Mouse (Mus musculus): Measurements from ENCODE around the gene Pcnx3. TPM values are rescaled to one million over a fixed set of nuclear protein-coding genes. Genes with fewer than 3 reads are reported as not detected.

The Pcnx3 gene
- polyA plus RNA-seq, 1 experiment, result 39.7 TPM

DNA sequence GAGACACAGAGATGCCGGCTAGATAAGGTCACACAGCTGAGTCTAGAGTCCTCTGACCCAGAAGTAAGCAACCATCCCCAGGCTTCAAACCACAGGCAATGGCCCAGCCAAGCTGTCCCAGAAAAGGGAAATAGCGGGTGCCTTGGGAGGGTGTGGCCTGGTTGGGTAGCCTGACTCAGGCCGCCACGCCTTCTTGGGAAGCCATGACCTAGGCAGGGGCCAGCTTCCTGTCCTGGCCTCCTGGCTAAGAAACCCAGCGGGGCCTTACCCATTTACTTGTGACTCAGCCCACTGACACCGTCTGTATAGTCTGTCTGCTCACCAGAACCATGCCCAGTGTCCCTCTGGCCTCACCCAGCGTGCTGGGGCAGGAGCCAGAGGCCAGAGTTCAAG lies 35.8 kb upstream of the Pcnx3 start:
- no peaks in the 10 kb centered on the region for H3K9me3 ChIP-seq (replicated peaks; ENCODE audit: control insufficient read depth, insufficient read depth, low read length, poor library complexity, severe bottlenecking)
- no peaks in the 10 kb centered on the region for H3K4me1 ChIP-seq (ENCODE audit: control insufficient read depth, insufficient read depth, low read length)
- no peaks in the 10 kb centered on the region for H3K27me3 ChIP-seq (ENCODE audit: control insufficient read depth, insufficient read depth, low read length, poor library complexity, severe bottlenecking)
- H3K36me3 ChIP-seq (ENCODE audit: control insufficient read depth, insufficient read depth, low read length, poor library complexity, severe bottlenecking), result no peaks in the 10 kb centered on the region
- H3K27ac ChIP-seq (ENCODE audit: insufficient read depth, low read length), result no peak overlapping the region
- no peak overlapping the region for H3K4me3 ChIP-seq (ENCODE audit: low read depth, low read length)
- no peak overlapping the region for H3K9ac ChIP-seq (ENCODE audit: low read depth, poor library complexity, severe bottlenecking)
- TF ChIP-seq CTCF (IDR thresholded peaks at IDR 0.05; ENCODE audit: low read depth, low read length), result no peak
- no peak for TF ChIP-seq EP300 (IDR thresholded peaks at IDR 0.05; ENCODE audit: insufficient read depth, low read depth, low read length)
- TF ChIP-seq POLR2A (IDR thresholded peaks at IDR 0.05; ENCODE audit: insufficient read depth, low read length), result no peak

DNA sequence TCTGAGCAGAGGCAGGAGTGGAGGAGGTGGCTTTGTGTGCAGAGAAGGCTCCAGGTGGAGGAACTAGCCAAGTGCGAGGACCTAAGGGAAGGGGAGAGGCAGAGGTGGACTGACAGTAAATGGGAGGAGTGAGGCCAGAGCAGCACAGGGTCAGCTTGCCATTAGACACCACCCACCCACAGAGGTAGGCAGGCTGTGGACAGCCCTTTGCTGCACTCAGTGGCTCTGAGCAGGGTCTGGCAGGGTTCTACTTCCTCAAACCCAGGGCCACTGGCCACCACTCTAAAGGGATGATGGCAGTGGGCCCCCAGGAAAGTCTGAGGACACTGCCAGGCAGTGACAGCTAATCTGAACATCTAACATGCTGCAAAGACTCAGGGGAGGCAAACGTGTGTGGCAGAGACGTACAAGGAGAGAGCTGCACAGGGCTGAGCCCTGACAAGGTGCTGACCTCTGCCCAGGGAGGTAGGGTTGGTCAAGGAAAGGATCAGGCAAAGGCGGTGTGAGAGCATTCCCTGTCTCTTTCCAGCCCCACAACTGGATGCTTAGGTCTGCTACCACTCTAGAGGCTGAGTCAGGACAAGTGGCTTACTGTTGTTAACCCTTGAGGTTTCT lies 35.3 kb upstream of the Pcnx3 start:
- Histone ChIP-seq H3K4me3 (ENCODE audit: low read depth, low read length) (no peak overlapping the region), H3K27ac (ENCODE audit: insufficient read depth, low read length) (no peak overlapping the region), H3K4me1 (ENCODE audit: control insufficient read depth, insufficient read depth, low read length) (no peaks in the 10 kb centered on the region), H3K36me3 (ENCODE audit: control insufficient read depth, insufficient read depth, low read length, poor library complexity, severe bottlenecking) (no peaks in the 10 kb centered on the region), H3K9me3 (replicated peaks; ENCODE audit: control insufficient read depth, insufficient read depth, low read length, poor library complexity, severe bottlenecking) (no peaks in the 10 kb centered on the region), H3K27me3 (ENCODE audit: control insufficient read depth, insufficient read depth, low read length, poor library complexity, severe bottlenecking) (no peaks in the 10 kb centered on the region), H3K9ac (ENCODE audit: low read depth, poor library complexity, severe bottlenecking) (no peak overlapping the region)
- no peak for TF ChIP-seq POLR2A (IDR thresholded peaks at IDR 0.05; ENCODE audit: insufficient read depth, low read length)
- TF ChIP-seq EP300 (IDR thresholded peaks at IDR 0.05; ENCODE audit: insufficient read depth, low read depth, low read length), result no peak
- TF ChIP-seq CTCF (IDR thresholded peaks at IDR 0.05; ENCODE audit: low read depth, low read length), result no peak

- H3K36me3 ChIP-seq (ENCODE audit: control insufficient read depth, insufficient read depth, low read length, poor library complexity, severe bottlenecking), result no peaks in the 10 kb centered on the region
Measured at GRCm38 (mm10) chr19:5722848-5723425, 34.2 kb upstream of the Pcnx3 start.

DNA sequence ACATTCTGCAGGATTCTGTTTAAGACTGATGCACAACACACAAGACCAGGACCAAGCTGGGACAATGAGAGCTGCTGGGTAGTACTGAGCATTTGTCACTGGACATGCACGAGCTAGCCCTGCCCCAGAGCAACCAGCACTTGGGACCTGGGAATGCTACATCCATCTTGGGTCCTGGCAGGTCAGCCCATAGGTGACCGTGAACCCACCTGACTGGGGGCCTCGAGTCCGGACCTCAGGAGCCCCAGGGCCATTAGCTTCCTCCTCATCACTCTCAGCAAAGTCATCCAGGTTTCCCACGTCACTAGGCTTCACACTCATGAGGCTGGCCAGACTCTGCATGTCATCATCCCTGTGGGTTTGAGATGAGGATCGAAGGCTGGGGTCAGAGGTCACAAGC lies 32.5 kb upstream of the Pcnx3 start:
- no peak for TF ChIP-seq POLR2A (IDR thresholded peaks at IDR 0.05; ENCODE audit: insufficient read depth, low read length)
- TF ChIP-seq EP300 (IDR thresholded peaks at IDR 0.05; ENCODE audit: insufficient read depth, low read depth, low read length), result no peak
- no peak for TF ChIP-seq CTCF (IDR thresholded peaks at IDR 0.05; ENCODE audit: low read depth, low read length)
- Histone ChIP-seq H3K4me3 (ENCODE audit: low read depth, low read length) (no peak overlapping the region), H3K4me1 (ENCODE audit: control insufficient read depth, insufficient read depth, low read length) (no peaks in the 10 kb centered on the region), H3K9me3 (replicated peaks; ENCODE audit: control insufficient read depth, insufficient read depth, low read length, poor library complexity, severe bottlenecking) (no peaks in the 10 kb centered on the region), H3K36me3 (ENCODE audit: control insufficient read depth, insufficient read depth, low read length, poor library complexity, severe bottlenecking) (no peaks in the 10 kb centered on the region), H3K27me3 (ENCODE audit: control insufficient read depth, insufficient read depth, low read length, poor library complexity, severe bottlenecking) (no peaks in the 10 kb centered on the region), H3K9ac (ENCODE audit: low read depth, poor library complexity, severe bottlenecking) (no peak overlapping the region), H3K27ac (ENCODE audit: insufficient read depth, low read length) (no peak overlapping the region)

More at GRCm38 (mm10) chr19:5722848-5723425, 34.2 kb upstream of the Pcnx3 start:
- no peak overlapping the region for H3K27ac ChIP-seq (ENCODE audit: insufficient read depth, low read length)
- no peak overlapping the region for H3K9ac ChIP-seq (ENCODE audit: low read depth, poor library complexity, severe bottlenecking)
- TF ChIP-seq POLR2A (IDR thresholded peaks at IDR 0.05; ENCODE audit: insufficient read depth, low read length), result no peak
- TF ChIP-seq EP300 (IDR thresholded peaks at IDR 0.05; ENCODE audit: insufficient read depth, low read depth, low read length), result no peak
- TF ChIP-seq CTCF (IDR thresholded peaks at IDR 0.05; ENCODE audit: low read depth, low read length), result no peak
- H3K27me3 ChIP-seq (ENCODE audit: control insufficient read depth, insufficient read depth, low read length, poor library complexity, severe bottlenecking), result no peaks in the 10 kb centered on the region
- H3K4me1 ChIP-seq (ENCODE audit: control insufficient read depth, insufficient read depth, low read length), result no peaks in the 10 kb centered on the region
- no peaks in the 10 kb centered on the region for H3K9me3 ChIP-seq (replicated peaks; ENCODE audit: control insufficient read depth, insufficient read depth, low read length, poor library complexity, severe bottlenecking)
- no peak overlapping the region for H3K4me3 ChIP-seq (ENCODE audit: low read depth, low read length)

- TF ChIP-seq EP300 (IDR thresholded peaks at IDR 0.05; ENCODE audit: insufficient read depth, low read depth, low read length) (no peak), CTCF (IDR thresholded peaks at IDR 0.05; ENCODE audit: low read depth, low read length) (no peak), POLR2A (IDR thresholded peaks at IDR 0.05; ENCODE audit: insufficient read depth, low read length) (no peak)
- Histone ChIP-seq H3K4me1 (ENCODE audit: control insufficient read depth, insufficient read depth, low read length) (no peaks in the 10 kb centered on the region), H3K4me3 (ENCODE audit: low read depth, low read length) (no peak overlapping the region), H3K36me3 (ENCODE audit: control insufficient read depth, insufficient read depth, low read length, poor library complexity, severe bottlenecking) (no peaks in the 10 kb centered on the region), H3K27ac (ENCODE audit: insufficient read depth, low read length) (no peak overlapping the region), H3K9me3 (replicated peaks; ENCODE audit: control insufficient read depth, insufficient read depth, low read length, poor library complexity, severe bottlenecking) (no peaks in the 10 kb centered on the region), H3K27me3 (ENCODE audit: control insufficient read depth, insufficient read depth, low read length, poor library complexity, severe bottlenecking) (no peaks in the 10 kb centered on the region), H3K9ac (ENCODE audit: low read depth, poor library complexity, severe bottlenecking) (no peak overlapping the region)
Measured at GRCm38 (mm10) chr19:5716955-5717354, 28.2 kb upstream of the Pcnx3 start.
